Mouse (Mus musculus) 3134 (cell line): ENCODE measurements around the gene Lpar3.

Source experiments
- DNase-seq: peaks from one replicate; pipeline ENCODE4 v3.0.0-alpha.2; 2011; ENCODE audit warnings: low spot score; ENCODE audit not compliant: insufficient read length; ENCODE audit errors: extremely low read depth

The Lpar3 gene

DNA sequence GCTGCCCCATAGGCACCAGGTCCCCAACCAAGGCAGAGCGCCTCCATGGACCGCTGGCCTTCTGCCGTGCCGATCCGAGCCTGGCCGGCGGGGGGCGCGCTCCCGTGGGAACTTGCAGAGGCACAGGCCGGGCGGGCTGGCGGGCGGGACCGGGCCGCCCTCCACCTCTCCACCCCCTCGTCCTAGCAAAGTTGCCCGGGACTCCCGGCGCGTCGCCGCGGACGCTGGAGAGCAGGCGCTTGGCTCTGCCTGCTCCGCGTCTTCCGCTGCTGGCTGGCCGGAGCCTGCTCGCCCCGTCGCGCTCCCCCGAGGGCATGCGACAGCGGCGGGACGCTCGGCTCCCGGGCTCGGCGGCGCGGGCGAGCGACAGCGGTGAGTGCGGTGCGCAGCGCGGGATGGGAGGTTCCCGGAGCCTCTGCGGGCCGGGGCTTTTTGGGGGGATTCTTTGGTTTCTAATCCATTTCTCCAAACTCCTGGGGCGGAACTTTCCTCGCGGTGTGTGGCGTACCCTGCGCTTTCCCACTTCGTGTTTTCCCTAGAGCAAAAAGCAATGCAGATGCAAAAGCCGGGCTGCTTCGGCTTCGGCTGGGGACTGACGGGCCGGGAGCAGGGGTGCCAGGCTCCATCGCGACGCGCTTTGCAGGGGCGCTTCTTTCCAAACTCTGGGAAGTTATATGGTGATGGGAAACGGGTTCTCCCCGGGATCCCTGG is at the start of gene Lpar3:
Gene Lpar3, plus strand, starts transcription at position 188 of the 711 bp plus-strand sequence.
- DNase-seq: no peak

DNA sequence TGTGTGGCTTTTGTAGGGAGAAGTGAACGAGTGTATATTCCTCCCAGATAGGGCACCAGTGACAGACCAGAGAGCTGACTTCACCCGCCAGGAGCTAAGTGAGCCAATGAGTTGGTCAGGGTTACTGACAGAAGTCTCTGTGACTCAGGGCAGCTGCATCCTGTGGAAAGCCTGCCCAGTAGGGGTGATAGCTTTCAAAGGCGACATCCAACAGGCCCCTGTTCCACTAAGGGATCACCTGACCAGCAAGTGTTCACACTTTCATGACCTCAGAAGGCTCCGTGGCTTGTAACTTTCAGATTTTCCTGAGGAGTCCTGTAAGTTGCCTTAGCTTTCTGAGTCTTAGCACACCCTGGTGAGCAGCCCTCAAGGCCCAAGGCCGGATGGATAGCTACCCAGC is 47.7 kb upstream of the Lpar3 start:
- DNase-seq: no peak

DNA sequence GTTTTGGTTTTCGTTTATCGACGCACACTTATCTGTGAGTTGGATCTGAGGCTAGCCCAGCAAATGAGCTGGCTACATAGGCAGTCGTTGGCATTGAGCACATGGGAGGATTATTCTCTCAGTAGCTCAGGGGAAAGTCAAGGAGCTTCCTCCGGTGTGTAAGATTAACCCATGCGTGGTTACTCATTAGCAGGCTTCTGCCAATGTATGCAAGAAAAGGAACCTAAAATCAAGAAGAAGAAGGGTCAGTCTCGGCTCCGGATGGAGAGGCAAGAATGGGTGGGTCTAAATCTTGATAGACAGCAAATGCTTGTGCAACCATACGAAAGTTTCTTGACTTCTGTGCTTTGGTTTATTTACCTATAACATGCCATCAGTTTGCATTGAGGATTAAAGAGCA is 46.5 kb upstream of the Lpar3 start:
- DNase-seq: no peak

DNA sequence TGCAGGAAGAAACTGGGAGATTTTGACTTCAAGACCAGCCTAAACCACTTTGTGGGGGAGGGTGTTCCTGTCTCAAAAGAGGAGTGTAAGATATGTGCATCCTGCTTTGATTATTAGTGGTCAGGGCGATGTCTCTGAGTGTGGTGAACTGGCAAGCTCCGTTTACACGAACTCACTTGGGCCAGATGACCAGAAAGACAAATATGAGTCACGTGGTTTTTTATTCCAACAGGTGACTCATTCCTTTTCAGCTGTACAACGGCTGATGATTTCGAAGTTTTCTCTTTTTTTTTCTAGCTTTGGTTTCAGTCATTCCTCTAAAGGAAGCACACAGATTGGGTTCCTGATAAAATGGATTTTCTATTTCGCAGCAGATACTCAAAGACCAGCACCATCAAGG is 43.5 kb upstream of the Lpar3 start:
- no peak for DNase-seq

DNA sequence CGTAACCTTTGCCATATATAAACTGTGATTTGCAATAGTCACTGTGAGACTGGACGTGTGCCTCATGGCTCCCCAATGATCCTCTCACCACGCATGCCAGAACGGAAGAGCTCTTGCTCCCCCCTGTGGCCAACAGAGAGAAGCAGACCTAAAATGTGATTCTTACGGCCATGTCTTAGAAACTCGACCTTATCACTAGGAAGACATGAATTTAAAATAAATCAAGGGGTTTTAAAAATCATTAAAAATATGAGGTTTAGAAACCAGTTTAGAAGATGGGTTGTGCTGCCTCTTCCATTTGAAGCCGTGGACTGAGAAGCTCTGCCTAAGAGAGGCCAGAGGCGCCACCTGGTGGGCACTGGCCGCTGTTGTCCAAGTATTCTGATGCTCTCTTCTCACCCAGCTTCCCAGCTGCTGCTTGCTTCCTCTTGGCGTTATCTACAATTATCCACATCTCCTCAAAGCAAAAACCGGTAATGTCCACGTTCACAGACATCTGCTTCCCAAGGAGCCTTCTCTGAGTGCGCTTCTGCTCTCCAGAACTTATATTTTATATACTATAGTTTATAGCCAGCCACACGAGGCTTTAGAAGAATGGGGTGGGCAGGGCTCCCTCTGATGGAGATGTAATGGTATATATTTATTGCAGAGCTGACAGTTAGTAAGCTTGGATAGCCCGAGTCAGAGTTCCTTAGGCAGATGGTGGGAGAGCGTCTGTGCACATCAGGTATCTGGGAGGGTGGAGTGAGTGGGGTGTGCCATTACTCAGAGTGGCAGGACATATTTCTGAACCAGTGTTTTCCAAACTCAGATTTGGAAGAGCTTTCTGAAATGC is 42.8 kb upstream of the Lpar3 start:
- DNase-seq: peak; percentile 65

DNA sequence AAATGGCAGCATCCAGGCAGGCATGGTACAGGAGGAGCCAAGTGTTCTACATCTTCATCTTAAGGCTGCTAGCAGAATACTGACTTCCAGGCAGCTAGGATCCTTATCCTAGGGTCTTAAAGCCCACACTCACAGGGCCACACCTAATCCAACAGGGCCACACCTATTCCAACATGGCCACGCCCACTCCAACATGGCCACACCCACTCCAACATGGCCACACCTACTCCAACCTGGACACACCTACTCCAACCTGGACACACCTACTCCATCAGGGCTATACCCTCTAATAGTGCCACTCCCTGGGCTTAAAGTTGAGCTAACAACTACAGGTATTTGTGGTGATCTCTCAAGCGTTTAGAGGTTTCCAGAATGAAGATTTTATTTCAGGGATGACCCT is 40.4 kb upstream of the Lpar3 start:
- DNase-seq: no peak

DNA sequence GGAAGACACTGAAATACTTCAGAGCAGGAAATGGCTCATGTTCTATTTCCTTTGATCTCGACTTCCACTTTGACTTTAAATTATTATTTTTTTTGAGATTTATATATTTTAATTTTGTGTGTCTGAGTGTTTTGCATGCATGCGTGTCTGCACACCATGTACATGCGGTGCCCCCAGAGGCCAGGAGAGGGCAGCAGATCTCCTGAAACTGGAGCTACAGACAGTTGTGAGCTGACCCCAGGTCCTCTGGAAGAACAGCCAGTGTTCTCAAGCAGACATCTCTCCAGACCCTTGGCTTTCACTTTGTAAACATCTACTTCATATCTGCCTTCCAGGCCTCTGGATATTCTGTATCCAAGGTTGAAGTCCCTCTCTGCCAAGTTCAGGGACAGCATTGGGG is 39.8 kb upstream of the Lpar3 start:
- DNase-seq: no peak

DNA sequence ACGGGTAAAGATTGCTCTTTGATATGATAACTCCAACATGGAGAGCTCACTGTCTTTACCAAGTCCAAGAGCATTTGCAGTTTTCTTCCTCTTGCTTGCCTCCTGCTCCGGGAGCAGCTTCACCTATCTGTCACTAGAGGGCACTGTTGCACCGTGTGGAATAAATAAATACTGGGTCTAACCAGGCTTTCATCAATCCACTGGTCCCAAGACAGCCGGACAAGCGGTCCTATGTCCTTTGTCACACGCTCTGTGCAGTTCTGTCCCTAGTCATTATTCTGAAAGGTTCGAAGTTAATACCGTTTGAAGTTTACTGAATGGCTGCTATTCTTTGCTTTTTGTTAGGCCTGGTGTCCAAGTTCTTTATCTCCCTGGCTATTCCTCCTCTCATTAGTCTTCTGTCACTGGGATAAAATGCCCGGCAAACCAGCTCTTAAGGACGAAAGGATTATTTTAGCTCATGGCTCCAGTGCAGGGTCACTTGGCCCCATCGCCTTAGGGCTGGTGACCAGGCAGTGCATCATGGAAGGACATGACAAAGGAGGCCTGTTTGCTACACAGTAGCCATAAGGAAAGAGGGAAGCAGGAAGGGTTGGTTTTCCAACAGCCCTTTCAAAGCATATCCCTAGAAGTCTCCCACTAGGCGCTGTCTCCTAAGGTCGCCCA is 35.6 kb upstream of the Lpar3 start:
- DNase-seq: peak; percentile 38

DNA sequence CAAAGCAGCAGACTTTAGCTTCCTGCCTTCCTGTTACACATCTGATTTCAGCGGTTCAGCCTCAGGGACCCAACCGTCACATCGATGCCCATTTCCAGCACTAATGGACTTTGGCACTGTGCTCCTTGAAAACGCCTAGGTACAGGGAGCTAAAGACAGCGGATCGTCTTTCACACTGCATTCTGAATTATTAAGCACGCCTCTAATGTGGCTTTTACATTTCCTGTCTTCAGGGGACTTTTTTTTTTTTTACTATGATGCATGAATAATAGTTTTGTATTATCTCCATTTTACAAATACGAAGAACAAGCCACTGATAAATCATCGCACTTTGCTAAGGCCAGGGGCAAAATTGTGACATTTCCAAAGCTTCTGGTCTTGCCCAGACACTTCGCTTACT is 34.7 kb upstream of the Lpar3 start:
- DNase-seq: no peak

DNA sequence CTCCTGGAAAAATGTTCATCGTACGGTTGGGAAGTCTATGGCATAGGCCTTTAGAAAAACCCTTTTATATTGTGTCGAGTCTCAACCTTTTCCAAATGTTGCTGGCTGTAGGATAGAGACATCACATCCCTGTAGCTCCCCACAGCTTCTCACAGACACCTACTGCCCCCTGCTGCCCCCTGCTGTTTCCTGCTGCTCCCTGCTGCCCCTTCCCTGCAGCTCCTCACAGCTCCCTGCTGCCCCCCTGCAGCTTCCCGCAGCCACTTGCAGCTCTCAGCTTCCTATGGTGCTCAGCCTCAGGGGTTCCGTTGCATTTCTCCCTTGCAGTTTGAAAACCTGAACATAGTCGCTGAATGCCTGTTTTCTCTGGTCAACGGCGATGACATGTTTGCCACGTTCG is 30.8 kb upstream of the Lpar3 start:
- DNase-seq: no peak

DNA sequence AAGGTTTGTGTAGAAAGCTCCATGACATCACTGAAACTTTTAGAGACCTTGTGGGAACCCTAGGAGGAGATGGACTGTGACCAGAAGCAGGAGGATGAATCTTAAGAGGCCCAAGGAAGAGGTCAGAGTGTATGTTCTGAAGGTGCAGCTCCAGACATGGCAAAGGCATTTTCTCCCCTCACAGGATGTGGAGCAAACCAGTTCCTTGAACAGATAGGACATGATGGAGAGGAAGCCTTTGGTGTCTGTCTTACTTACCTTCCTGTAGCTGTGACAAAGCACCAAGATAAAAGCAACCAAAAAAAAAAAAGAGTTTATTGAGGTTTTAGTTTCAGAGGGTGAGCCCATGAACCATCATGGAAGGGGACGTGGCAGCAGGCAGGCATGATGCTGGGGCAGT is 28.3 kb upstream of the Lpar3 start:
- no peak for DNase-seq

DNA sequence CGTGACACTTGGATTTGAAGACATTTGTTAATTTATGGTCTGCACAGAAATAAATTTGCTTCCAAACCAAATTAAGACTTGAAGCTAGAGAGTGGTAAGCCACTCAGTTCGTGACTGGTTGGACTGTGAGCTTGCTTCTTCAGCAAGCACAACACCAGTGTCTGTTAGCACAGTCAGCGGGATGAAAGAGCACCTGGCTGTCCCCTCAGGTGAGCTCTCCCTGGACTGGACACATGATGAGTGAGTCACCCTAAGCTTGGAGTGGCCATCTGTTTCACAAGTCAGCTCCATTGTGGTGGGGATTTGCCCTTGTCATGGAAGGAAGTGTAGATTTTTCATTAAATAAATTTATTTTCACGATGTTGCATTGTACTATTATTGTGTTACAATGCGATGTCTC is 25.6 kb upstream of the Lpar3 start:
- DNase-seq: no peak

DNA sequence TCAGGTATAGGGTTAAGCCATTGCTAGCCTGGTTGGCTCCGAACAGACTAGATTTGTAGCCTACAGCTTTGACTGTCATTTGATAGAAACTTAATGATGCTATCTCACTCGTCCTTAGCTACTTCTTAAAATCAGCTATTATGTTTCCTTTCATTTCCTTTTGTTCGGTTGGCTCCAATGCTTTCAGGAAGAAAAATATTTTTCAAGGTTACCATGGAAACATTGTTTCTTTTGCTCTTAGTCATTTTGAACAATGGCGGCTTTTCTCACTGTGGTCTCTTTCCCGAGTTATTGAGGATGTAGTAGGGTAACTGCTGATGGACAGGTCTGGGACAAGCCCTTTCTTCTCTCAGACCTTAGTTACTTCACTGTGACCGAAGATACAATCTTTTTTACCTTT is 24.5 kb upstream of the Lpar3 start:
- no peak for DNase-seq

DNA sequence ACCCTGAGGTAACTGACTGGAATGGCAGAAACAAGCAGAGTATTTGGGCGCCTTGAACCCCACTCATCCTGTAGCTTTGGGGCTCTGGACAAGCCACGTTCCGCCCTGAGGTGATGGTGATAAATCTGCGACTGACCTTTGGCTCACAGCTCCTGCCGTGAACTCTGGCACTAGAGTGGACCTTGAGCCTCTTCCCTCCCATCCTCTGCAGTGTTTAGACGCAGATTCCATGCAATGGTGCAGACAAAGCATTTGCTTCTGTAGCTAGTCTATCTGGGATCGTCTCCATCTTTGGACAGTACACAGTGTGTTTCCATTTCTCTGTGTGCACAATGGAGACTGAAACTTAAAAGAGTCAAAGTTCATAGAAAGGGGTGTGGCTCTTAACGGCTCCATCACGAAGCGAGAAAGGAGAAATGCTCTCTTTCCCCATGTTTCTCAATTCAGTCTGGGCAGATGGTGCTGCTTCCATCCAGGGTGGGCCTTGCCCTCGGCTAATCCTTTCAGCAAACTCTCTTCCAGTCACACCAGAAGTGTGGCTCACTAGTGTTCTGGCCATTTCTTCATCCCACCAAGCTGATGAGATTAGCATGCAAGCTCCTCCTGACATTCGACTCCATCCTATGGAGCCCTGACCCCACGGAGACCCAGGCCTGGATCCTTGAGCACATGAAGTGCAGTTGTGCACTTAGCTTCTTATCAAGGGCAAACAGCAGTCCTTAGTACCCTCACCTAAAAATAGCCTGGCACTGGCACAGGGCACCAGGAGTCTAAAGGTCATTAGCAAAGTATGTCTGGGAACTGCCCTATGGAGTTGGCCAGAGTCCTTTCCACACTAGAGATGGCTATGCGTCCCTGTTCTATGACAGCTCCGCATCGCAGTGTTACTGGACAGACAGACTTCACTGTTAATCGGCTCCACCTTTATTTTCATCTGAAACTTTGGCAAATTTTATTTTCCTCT is 23.7 kb upstream of the Lpar3 start:
- no peak for DNase-seq

DNA sequence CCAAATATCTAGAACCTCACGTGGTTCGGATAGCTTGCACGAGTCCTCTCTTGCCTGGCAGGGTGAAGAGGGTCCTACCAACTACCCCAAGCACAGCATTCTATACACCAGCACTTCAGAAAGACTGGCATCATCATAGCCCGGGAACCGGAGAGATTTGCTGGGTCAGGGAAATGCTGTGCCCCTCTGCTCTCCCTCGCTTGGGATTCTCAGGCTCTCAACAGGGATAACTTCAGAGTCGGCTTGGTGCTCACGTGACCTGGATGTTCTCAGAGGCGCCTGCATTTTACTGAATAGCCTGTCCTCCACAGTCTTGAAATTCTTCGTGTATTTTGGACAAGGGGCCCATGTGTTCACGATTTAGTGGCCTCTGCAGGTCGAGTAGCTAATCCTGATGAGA is 23.0 kb upstream of the Lpar3 start:
- no peak for DNase-seq

DNA sequence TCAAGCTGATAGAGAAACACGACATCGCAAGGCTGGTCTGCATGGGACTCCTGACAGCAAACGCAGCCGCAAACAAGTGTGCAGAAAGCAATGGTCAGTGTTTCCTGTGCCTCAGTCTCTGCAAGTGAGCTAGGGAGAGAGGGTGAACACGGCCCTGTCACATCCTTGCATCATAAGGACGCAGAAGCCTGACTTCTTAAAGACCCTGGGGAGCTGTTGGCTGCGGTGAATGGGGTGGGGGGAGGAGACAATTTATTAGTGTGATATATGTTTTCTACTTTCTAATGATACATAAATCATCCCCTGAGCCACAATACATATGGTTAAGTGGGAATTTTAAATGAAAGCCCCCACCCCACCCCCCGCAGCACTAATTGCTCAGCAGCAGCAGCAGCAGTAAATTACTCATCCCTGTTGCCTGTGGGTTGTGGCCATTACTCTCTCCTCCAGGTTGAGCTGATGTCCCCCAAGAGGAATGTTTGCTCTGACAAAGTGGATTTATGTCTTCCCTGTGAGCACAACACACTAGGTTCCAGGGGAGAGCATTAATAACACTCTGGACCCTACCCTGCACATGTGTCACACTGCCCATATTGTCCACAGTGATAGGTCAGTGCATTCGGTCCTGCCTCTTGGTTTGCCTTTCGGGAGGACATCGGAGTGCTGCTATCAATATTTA is 21.8 kb upstream of the Lpar3 start:
- DNase-seq: no peak

DNA sequence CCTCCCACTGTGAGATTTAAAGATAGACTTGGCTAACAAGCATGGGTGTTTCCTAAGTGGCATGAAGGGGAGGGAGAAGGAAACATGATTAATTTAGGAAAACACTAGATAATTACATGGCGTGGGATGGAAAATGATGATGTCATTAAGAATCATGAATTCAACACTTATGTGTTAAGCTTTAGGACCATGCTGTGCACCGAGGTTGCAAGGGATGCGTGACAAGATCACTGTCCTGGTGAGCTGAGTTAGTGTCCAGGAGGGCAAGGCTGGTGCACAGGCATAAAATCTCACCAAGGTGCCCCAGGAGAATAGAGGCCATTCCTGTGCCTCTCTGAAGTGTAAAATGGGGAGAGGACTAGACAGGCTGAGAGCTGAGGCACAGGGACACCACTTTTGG is 21.3 kb upstream of the Lpar3 start:
- no peak for DNase-seq

DNA sequence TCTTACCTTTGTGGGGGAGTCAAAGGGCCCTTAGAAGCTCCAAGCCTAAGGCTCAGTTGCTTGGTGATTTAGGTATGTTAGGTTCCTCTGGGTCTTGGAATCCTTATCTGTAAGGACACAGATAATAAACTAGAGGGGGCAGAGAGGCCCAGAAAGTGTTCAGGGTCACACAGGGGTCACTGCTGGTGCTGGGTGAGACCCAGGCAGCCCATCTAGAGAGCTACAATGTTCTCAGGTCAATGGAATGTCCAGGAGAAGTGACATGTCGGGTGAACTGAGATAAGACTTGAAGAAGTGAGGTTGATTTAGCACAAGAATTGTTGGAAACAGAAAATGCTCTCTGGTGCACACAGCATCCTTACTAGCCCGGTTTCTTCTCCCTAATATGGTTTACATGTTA is 16.4 kb upstream of the Lpar3 start:
- DNase-seq: no peak

DNA sequence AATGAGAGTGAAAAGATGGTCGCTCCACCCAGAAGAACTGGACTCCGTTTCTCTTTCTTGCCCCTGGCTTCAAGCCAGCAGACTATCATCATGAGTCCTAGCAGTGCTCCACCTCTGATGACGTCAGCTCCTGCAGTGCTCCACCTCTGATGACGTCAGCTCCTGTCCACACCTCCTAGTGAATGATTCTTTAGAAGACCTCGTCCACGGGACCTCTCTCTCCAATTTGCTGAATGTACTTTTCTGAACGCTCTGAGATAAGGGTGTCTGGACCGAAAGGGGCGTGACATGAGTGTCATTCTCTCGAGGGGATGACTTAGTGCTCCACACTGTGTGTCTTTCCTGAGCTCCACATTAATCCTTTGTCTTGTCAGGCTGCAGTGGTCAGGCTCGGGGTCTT is 15.5 kb upstream of the Lpar3 start:
- no peak for DNase-seq

DNA sequence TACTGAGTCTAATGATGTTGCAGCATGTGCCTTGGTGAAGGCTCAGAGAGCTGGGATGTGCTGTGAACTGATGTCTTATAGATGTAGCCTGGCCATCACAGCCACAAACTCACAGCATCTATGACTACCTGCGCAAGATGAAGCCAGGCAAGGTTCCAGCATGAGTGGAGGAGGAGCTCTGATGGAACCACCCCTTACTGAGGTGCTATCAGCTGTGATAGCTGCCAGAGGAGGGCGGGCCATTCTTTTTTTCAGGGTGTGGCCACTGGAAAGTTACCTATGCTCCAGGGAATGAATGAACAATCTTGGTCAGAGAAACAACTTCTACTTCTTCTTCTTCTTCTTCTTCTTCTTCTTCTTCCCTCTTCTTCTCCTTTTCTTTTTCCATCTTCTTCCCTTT is 14.1 kb upstream of the Lpar3 start:
- DNase-seq: no peak
